In the genomic region with DNA sequence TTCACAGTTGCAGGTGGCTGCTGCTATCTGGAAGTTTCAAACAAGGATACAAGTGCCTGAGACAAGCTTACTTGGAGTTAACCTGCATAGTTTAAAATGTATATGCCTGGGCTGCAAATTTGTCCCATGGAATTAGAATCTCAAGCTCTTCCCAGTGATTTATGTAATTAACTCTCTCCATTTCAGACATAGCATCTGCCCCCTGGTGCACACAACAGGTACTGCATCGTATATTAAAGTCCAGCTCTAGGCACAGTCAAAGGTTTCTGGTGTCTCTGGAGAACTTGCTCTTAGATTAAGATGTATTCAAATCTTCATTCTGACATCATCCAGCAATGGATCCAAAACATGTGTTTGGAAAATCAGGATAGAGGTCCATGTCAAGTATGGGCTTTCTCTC, we compare ENCODE assay signal across 9 mouse cellular contexts.
DNase-seq lines count a peak whose midpoint lies in the region; ATAC-seq and TF ChIP-seq lines count a peak whose summit lies in the region.
"Had no signal": no experiment of that assay in that cellular context is flagged by ENCODE, and none has a peak within 500 bp of the region (broad histone marks: within the 10 kb centered on the region; RNA-seq: fewer than 3 reads in every experiment).

No protein-coding gene starts in this region.

- WGBS in kidney, adult 2 months = 32% methylated on average over 1 of the region's 1 CpGs
- WGBS in kidney, embryonic 14.5 days = 10% methylated on average over 1 of the region's 1 CpGs
- 5% methylated on average over 1 of the region's 1 CpGs for WGBS in liver, postnatal 0 days (ENCODE audit: insufficient replicate concordance)

- no peak for ATAC-seq in CD4-positive, CD25-positive, alpha-beta regulatory T cell, adult 4 months
- ATAC-seq in kidney, embryonic 14.5 days (ENCODE audit: low FRiP score, low TSS enrichment) = no peak
- ATAC-seq in common myeloid progenitor, adult 5-6 weeks (replicated peaks; ENCODE audit: low read depth, poor library complexity, severe bottlenecking) = peak; percentile 82
- no peak for ATAC-seq in liver, postnatal 0 days

- no peak overlapping the region for H3K9ac ChIP-seq in kidney, embryonic 14.5 days (ENCODE audit: low read depth, low read length)
- no peak overlapping the region for H3K9ac ChIP-seq in liver, postnatal 0 days (replicated peaks)
- H3K9ac ChIP-seq: embryonic facial prominence, embryonic 15.5 days had no signal

- no peaks in the 10 kb centered on the region for H3K36me3 ChIP-seq in kidney, adult 2 months (ENCODE audit: control insufficient read depth, insufficient read depth, low read length)
- no peaks in the 10 kb centered on the region for H3K36me3 ChIP-seq in kidney, embryonic 14.5 days (ENCODE audit: control insufficient read depth, insufficient read depth, low read length)
- H3K36me3 ChIP-seq in liver, postnatal 0 days (replicated peaks; ENCODE audit: insufficient read depth, low read length) = no peaks in the 10 kb centered on the region
- H3K36me3 ChIP-seq: embryonic facial prominence, embryonic 15.5 days had no signal

- no peaks in the 10 kb centered on the region for H3K27me3 ChIP-seq in kidney, adult 2 months (replicated peaks; ENCODE audit: control insufficient read depth, insufficient read depth, low read length)
- H3K27me3 ChIP-seq in kidney, embryonic 14.5 days (ENCODE audit: control insufficient read depth, insufficient read depth, low read length) = no peaks in the 10 kb centered on the region
- no peaks in the 10 kb centered on the region for H3K27me3 ChIP-seq in liver, postnatal 0 days (ENCODE audit: insufficient read depth, low read length)
- H3K27me3 ChIP-seq: embryonic facial prominence, embryonic 15.5 days had no signal

- H3K4me1 ChIP-seq in kidney, adult 2 months (ENCODE audit: control insufficient read depth, insufficient read depth, low read length) = peaks cover 25% of the 10 kb centered on the region
- H3K4me1 ChIP-seq in kidney, embryonic 14.5 days (ENCODE audit: control insufficient read depth, insufficient read depth, low read length) = 0 out of 2 replicates have a peak, but pooled peaks cover 4% of the 10 kb centered on the region
- H3K4me1 ChIP-seq in liver, postnatal 0 days (ENCODE audit: insufficient read depth) = no peaks in the 10 kb centered on the region
- H3K4me1 ChIP-seq: embryonic facial prominence, embryonic 15.5 days had no signal

- no peak for TF ChIP-seq EP300 in liver, postnatal 0 days (IDR thresholded peaks at IDR 0.05; ENCODE audit: low read depth)

- H3K9me3 ChIP-seq in kidney, embryonic 14.5 days (ENCODE audit: control insufficient read depth, low read length) = no peaks in the 10 kb centered on the region
- no peaks in the 10 kb centered on the region for H3K9me3 ChIP-seq in liver, postnatal 0 days (ENCODE audit: low read length)
- H3K9me3 ChIP-seq: embryonic facial prominence, embryonic 15.5 days had no signal

- DNase-seq in CD4-positive, CD25-positive, alpha-beta regulatory T cell, adult 2 months (ENCODE audit: low read depth, low spot score) = peak; percentile 19
- peak; percentile 62 for DNase-seq in kidney, adult 2 months
- peak; percentile 31 for DNase-seq in A20 (ENCODE audit: low read depth, low spot score)
- peak; percentile 21 for DNase-seq in liver, postnatal 0 days
- DNase-seq in Muller cell, postnatal 12 days (ENCODE audit: inconsistent ontology term) = no peak

- TF ChIP-seq CTCF in kidney, adult 2 months (conservative IDR thresholded peaks at IDR 0.05; ENCODE audit: insufficient read depth, insufficient read length, low read depth, low read length) = no peak
- TF ChIP-seq CTCF in liver, postnatal 0 days (IDR thresholded peaks at IDR 0.05; ENCODE audit: low read depth) = peak; percentile 72

- no peak overlapping the region for H3K4me2 ChIP-seq in kidney, embryonic 14.5 days (replicated peaks; ENCODE audit: low read depth, low read length)
- no peak overlapping the region for H3K4me2 ChIP-seq in liver, postnatal 0 days (ENCODE audit: low read depth, low read length)
- H3K4me2 ChIP-seq: embryonic facial prominence, embryonic 15.5 days had no signal

- no peak overlapping the region for H3K4me3 ChIP-seq in kidney, adult 2 months (ENCODE audit: insufficient read depth, low read depth, low read length)
- H3K4me3 ChIP-seq in kidney, embryonic 14.5 days (ENCODE audit: low read length) = no peak overlapping the region
- no peak overlapping the region for H3K4me3 ChIP-seq in liver, postnatal 0 days (ENCODE audit: low read depth, low read length)
- H3K4me3 ChIP-seq: embryonic facial prominence, embryonic 15.5 days had no signal

- peak overlapping the region; percentile 43 for H3K27ac ChIP-seq in kidney, adult 2 months (ENCODE audit: insufficient read depth, low read depth, low read length)
- H3K27ac ChIP-seq in kidney, embryonic 14.5 days (ENCODE audit: low read depth, low read length) = no peak overlapping the region
- no peak overlapping the region for H3K27ac ChIP-seq in liver, postnatal 0 days (ENCODE audit: low read depth)
- H3K27ac ChIP-seq: embryonic facial prominence, embryonic 15.5 days had no signal

- no peak for TF ChIP-seq POLR2A in kidney, adult 2 months (IDR thresholded peaks at IDR 0.05; ENCODE audit: low read depth, low read length)
